Mouse (Mus musculus) neural tube, embryonic 12.5 days (tissue): ENCODE measurements at regions not wholly inside any gene's neighbourhood (a gene's known extent, or its start where the extent isn't known, plus 50 kb on each side); places are given as distances from the start of the nearest gene placed in this dataset.

Experiments used
- ATAC-seq: fragments of 200-750 bp; cut with Nextera tagmentation; 2 replicates; pipeline ENCODE4 v1.8.0; 2017; ENCODE audit warnings: low read depth, mild to moderate bottlenecking, moderate TSS enrichment, moderate library complexity; ENCODE audit not compliant: low FRiP score
- H3K27ac ChIP-seq: fragments of 300-500 bp; sonication (generic); 2 replicates; pipeline ENCODE4 v1.5.1; 2016
- H3K27me3 ChIP-seq: fragments of 300-500 bp; sonication (generic); replicated peaks from 2 replicates; pipeline ENCODE4 v1.6.1; 2016; ENCODE audit warnings: mild to moderate bottlenecking
- H3K36me3 ChIP-seq: fragments of 300-500 bp; sonication (generic); 2 replicates; pipeline ENCODE4 v1.6.1; 2016; ENCODE audit warnings: mild to moderate bottlenecking
- H3K4me1 ChIP-seq: fragments of 300-500 bp; sonication (generic); 2 replicates; pipeline ENCODE4 v1.6.1; 2016
- H3K4me2 ChIP-seq: fragments of 300-500 bp; sonication (generic); replicated peaks from 2 replicates; pipeline ENCODE4 v1.6.1; 2016; ENCODE audit warnings: mild to moderate bottlenecking
- H3K4me3 ChIP-seq: fragments of 300-500 bp; sonication (generic); 2 replicates; pipeline ENCODE4 v1.5.1; 2016
- H3K9ac ChIP-seq: fragments of 300-500 bp; sonication (generic); 2 replicates; pipeline ENCODE4 v1.6.1; 2016; ENCODE audit warnings: mild to moderate bottlenecking
- H3K9me3 ChIP-seq: fragments of 300-500 bp; sonication (generic); 2 replicates; pipeline ENCODE4 v1.6.1; 2016; ENCODE audit warnings: mild to moderate bottlenecking
- WGBS: fragments of 180-500 bp; shearing (Covaris S2); methylation state at CpG from one replicate; pipeline ENCODE4 v1.1.7; 2016; 5-methylcytosine and 5-hydroxymethylcytosine counted together

- no peak for ATAC-seq
- H3K9me3 ChIP-seq, result no peaks in the 10 kb centered on the region
- peaks cover 4% of the 10 kb centered on the region; the same call in 1 of the 2 replicates for H3K27me3 ChIP-seq
- H3K4me1 ChIP-seq, result peaks cover 4% of the 10 kb centered on the region; the same call in 1 of the 2 replicates
- H3K4me3 ChIP-seq, result no peak overlapping the region
- WGBS, result 42% methylated on average over 4 of the region's 4 CpGs
- no peaks in the 10 kb centered on the region for H3K36me3 ChIP-seq
- no peak overlapping the region for H3K27ac ChIP-seq
- no peak overlapping the region for H3K4me2 ChIP-seq
- no peak overlapping the region for H3K9ac ChIP-seq
Measured at GRCm38 (mm10) chr9:60968281-60969031, 174.1 kb downstream of the Uaca start.

DNA sequence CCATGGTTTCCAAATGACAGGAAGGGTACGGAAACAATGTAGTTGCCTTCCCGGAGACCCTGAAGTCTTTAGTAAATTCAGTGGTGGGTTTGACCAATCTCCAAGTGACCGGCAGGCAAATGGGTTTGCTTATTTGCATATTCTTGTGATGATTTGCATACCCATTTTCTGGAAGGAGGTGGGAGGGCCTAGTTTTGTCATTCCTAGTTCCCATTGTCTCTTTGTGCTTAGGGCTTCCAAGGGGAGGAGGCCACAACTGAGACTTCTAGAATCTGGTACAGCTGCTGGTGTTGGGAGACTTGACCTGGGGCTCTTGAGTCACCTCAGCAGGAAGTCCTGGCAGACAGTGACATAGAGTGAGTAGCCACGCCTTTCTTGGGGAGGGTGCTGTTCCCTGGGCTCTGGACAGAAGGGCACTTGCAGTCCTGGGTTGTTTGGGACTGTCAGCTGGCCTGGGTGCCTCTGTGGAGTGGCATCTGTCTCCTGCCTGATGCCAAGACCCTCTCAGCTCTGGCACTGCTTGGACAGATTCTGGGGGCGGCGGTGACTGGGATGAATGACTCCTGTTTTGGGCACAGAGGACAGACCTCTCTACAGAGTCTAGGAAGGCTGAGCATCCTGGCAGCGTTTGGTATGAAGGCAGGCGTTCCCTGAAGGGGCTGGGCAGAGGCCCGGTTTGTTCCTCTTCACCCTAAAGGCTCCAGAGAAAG lies 178.0 kb downstream of the Uaca start:
- Histone ChIP-seq H3K4me3 (no peak overlapping the region), H3K4me1 (peaks cover 4% of the 10 kb centered on the region; the same call in 1 of the 2 replicates), H3K36me3 (no peaks in the 10 kb centered on the region), H3K4me2 (no peak overlapping the region), H3K9me3 (no peaks in the 10 kb centered on the region), H3K27ac (no peak overlapping the region), H3K9ac (no peak overlapping the region), H3K27me3 (no peaks in the 10 kb centered on the region; the same call in 1 of the 2 replicates)
- 74% methylated on average over 9 of the region's 9 CpGs for WGBS
- ATAC-seq, result no peak

GRCm38 (mm10) chr9:60974546-60974945 lies 180.2 kb downstream of the Uaca start:
- Histone ChIP-seq H3K4me1 (peaks cover 4% of the 10 kb centered on the region; the same call in 1 of the 2 replicates), H3K36me3 (no peaks in the 10 kb centered on the region), H3K4me3 (no peak overlapping the region), H3K4me2 (no peak overlapping the region), H3K27ac (no peak overlapping the region), H3K27me3 (no peaks in the 10 kb centered on the region; the same call in 1 of the 2 replicates), H3K9me3 (no peaks in the 10 kb centered on the region), H3K9ac (no peak overlapping the region)
- no peak for ATAC-seq
- WGBS, result 81% methylated on average over 1 of the region's 1 CpGs

DNA sequence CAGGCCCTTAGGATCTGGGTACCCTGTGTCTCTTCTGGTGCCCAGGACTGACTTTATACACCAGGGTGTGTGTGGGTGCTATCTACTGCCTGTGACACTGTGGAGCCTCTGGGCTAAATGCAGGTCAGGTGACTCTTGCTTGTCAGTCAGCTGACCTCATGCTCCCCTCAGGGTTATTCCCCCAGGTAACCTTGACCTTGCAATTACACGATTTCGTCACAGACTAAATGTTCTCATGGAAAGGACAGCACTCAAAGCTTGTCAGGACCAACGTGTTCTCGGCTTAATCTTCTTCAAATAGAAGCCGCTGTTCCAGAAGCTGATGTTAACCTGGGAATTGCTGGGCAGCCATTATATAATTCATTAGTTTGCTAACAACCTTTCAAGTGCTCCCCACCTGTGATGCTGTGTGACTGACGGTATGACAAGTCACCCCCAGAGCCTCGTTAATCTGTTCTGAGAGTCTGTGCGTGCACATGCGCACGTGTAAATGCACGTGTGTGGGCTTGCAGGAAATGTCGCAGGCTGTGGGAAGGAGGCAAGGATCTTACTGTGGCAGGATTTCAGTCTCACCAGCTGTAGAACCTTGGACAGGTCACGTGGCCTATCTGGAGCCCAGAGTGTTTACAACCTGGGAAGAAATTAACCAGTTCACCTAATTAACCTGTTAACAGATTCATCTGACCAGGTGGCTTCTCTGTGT lies 188.2 kb downstream of the Uaca start:
- H3K4me3 ChIP-seq, result no peak overlapping the region
- no peaks in the 10 kb centered on the region for H3K9me3 ChIP-seq
- no peaks in the 10 kb centered on the region for H3K4me1 ChIP-seq
- H3K4me2 ChIP-seq, result no peak overlapping the region
- no peak for ATAC-seq
- H3K27me3 ChIP-seq, result no peaks in the 10 kb centered on the region
- H3K9ac ChIP-seq, result no peak overlapping the region
- no peaks in the 10 kb centered on the region for H3K36me3 ChIP-seq
- 72% methylated on average over 13 of the region's 13 CpGs for WGBS
- H3K27ac ChIP-seq, result no peak overlapping the region

- Histone ChIP-seq H3K4me1 (no peaks in the 10 kb centered on the region), H3K27ac (no peak overlapping the region), H3K9me3 (no peaks in the 10 kb centered on the region), H3K4me2 (no peak overlapping the region), H3K36me3 (no peaks in the 10 kb centered on the region), H3K9ac (no peak overlapping the region), H3K4me3 (no peak overlapping the region), H3K27me3 (no peaks in the 10 kb centered on the region)
- no peak for ATAC-seq
- WGBS, result 63% methylated on average over 5 of the region's 5 CpGs
Measured at GRCm38 (mm10) chr9:60983246-60983645, 188.9 kb downstream of the Uaca start.

DNA sequence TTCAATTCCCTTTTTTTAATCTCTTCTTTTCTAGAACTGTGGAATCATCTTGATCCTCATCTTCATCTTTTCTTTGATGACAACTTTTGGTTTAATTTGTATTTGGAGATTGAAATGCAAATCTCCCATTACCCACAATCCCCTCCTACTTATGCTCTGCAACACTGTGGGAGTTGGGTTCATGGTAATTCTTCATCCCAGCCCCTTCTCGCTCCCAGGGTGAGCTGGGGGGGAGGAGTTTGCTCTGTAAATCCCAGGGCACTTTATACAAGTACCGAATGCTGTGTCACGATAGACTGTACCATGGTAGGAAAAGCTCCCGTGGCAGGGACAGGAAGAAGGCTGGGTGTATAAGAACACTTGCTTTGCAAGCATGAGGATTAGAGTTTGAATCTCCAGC lies 193.8 kb downstream of the Uaca start:
- H3K9me3 ChIP-seq, result no peaks in the 10 kb centered on the region
- H3K27me3 ChIP-seq, result no peaks in the 10 kb centered on the region
- H3K4me3 ChIP-seq, result no peak overlapping the region
- H3K4me1 ChIP-seq, result no peaks in the 10 kb centered on the region; the same call in 1 of the 2 replicates
- H3K36me3 ChIP-seq, result no peaks in the 10 kb centered on the region
- H3K9ac ChIP-seq, result no peak overlapping the region
- no peak overlapping the region for H3K27ac ChIP-seq
- H3K4me2 ChIP-seq, result no peak overlapping the region
- 55% methylated on average over 4 of the region's 4 CpGs for WGBS
- ATAC-seq, result no peak

GRCm38 (mm10) chr9:60989670-60990391 lies 195.5 kb downstream of the Uaca start:
- Histone ChIP-seq H3K36me3 (no peaks in the 10 kb centered on the region), H3K4me3 (no peak overlapping the region), H3K9me3 (no peaks in the 10 kb centered on the region), H3K27me3 (no peaks in the 10 kb centered on the region), H3K27ac (no peak overlapping the region), H3K9ac (no peak overlapping the region), H3K4me1 (no peaks in the 10 kb centered on the region; the same call in 1 of the 2 replicates), H3K4me2 (no peak overlapping the region)
- ATAC-seq, result no peak
- 52% methylated on average over 13 of the region's 13 CpGs for WGBS

- WGBS, result 83% methylated on average over 5 of the region's 5 CpGs
- no peak overlapping the region for H3K27ac ChIP-seq
- H3K36me3 ChIP-seq, result no peaks in the 10 kb centered on the region
Measured at GRCm38 (mm10) chr9:60991509-60991908, 197.2 kb downstream of the Uaca start.

GRCm38 (mm10) chr9:60993661-60994060 lies 199.3 kb downstream of the Uaca start:
- H3K27ac ChIP-seq, result no peak overlapping the region
- H3K4me1 ChIP-seq, result no peaks in the 10 kb centered on the region; the same call in 1 of the 2 replicates
- no peaks in the 10 kb centered on the region for H3K9me3 ChIP-seq
- H3K4me2 ChIP-seq, result no peak overlapping the region
- no peak overlapping the region for H3K4me3 ChIP-seq
- ATAC-seq, result no peak
- H3K36me3 ChIP-seq, result no peaks in the 10 kb centered on the region
- no peaks in the 10 kb centered on the region; the same call in 1 of the 2 replicates for H3K27me3 ChIP-seq
- H3K9ac ChIP-seq, result no peak overlapping the region
- 84% methylated on average over 8 of the region's 8 CpGs for WGBS

More at GRCm38 (mm10) chr9:60991509-60991908, 197.2 kb downstream of the Uaca start:
- no peaks in the 10 kb centered on the region; the same call in 1 of the 2 replicates for H3K4me1 ChIP-seq
- H3K4me2 ChIP-seq, result no peak overlapping the region
- no peak overlapping the region for H3K9ac ChIP-seq
- H3K9me3 ChIP-seq, result no peaks in the 10 kb centered on the region
- ATAC-seq, result no peak
- no peaks in the 10 kb centered on the region for H3K27me3 ChIP-seq
- H3K4me3 ChIP-seq, result no peak overlapping the region

GRCm38 (mm10) chr9:60995096-60995495 lies 200.8 kb downstream of the Uaca start:
- H3K4me3 ChIP-seq, result no peak overlapping the region
- H3K9me3 ChIP-seq, result no peaks in the 10 kb centered on the region
- no peaks in the 10 kb centered on the region for H3K4me1 ChIP-seq
- H3K9ac ChIP-seq, result no peak overlapping the region
- no peaks in the 10 kb centered on the region for H3K36me3 ChIP-seq
- ATAC-seq, result no peak
- 80% methylated on average over 6 of the region's 6 CpGs for WGBS
- H3K27me3 ChIP-seq, result no peaks in the 10 kb centered on the region; the same call in 1 of the 2 replicates
- H3K4me2 ChIP-seq, result no peak overlapping the region
- H3K27ac ChIP-seq, result no peak overlapping the region

DNA sequence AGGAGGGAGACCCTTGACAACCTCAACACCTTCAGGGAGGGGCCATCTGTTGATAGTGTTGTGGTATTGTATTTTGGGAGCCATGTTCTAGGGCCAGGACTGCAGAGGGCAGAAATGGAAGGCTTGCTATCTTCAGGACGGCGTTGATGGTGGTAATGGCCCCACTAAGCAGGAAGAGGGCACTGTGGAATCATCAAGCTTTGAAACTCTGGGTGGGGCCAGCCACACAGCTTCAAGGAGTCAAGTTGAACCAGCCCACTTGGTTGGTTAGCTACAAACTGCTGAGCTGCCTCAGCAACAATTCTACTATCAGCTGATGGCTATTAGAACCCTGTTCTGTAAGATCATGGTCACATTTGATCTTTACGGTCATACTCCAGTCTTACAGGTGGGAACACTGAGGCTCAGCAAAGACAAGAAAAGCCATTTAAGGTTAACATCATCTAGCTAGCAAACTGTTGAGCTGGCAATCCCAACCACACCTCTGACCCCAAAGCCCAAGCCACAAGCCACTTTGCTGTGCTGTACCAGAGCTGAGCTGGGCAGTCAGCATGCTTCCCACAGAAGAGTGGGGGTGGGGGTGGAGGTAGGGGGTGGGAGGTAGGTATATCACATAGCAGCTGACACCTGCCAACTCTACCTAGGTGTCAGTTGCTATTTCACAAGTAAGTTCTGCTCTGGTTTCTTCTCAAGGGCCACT lies 203.9 kb downstream of the Uaca start:
- H3K27ac ChIP-seq, result no peak overlapping the region
- no peak overlapping the region for H3K4me3 ChIP-seq
- ATAC-seq, result no peak
- H3K4me1 ChIP-seq, result peaks cover 10% of the 10 kb centered on the region
- H3K27me3 ChIP-seq, result no peaks in the 10 kb centered on the region; the same call in 1 of the 2 replicates
- H3K36me3 ChIP-seq, result no peaks in the 10 kb centered on the region
- no peak overlapping the region for H3K4me2 ChIP-seq
- WGBS, result 93% methylated on average over 3 of the region's 3 CpGs
- no peak overlapping the region for H3K9ac ChIP-seq
- H3K9me3 ChIP-seq, result no peaks in the 10 kb centered on the region
